Mouse (Mus musculus): ENCODE data around the gene Ppp1r14a.

GRCm38 (mm10) chr7:29289856-29290255 lies 748 bp downstream of the Ppp1r14a start:
- TF ChIP-seq EP300 (IDR thresholded peaks at IDR 0.05; ENCODE audit: low read depth), result no peak
- no peak for TF ChIP-seq CTCF (IDR thresholded peaks at IDR 0.05; ENCODE audit: low read depth)

Measured in liver, postnatal 0 days (tissue).